Mouse (Mus musculus): ENCODE measurements at regions not wholly inside any gene's neighbourhood (a gene's known extent, or its start where the extent isn't known, plus 50 kb on each side); places are given as distances from the start of the nearest gene placed in this dataset.

DNA sequence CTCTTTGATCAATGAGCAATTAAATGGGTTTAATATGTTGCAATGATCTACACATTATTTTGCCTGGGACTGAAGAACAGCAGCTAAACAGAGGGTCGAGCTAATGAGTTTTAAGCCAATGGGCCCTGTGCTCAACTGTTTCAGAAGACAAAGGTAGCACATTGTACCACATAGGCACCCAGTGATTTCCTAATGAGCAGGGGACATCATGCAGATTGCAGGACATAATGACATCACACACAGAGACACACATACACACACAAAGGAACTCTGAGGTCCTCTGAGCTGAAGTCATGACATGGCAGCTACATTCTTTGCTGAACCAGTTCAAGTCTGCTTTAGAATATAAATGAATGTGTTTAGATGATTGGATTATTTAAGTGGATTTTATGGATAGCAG lies 71.9 kb downstream of the Zfp330 start:
- DNase-seq = no peak

GRCm38 (mm10) chr8:82700471-82700870 lies 73.5 kb downstream of the Zfp330 start:
- DNase-seq = no peak

- DNase-seq = no peak
Measured at GRCm38 (mm10) chr8:82699221-82699620, 74.7 kb downstream of the Zfp330 start.

DNA sequence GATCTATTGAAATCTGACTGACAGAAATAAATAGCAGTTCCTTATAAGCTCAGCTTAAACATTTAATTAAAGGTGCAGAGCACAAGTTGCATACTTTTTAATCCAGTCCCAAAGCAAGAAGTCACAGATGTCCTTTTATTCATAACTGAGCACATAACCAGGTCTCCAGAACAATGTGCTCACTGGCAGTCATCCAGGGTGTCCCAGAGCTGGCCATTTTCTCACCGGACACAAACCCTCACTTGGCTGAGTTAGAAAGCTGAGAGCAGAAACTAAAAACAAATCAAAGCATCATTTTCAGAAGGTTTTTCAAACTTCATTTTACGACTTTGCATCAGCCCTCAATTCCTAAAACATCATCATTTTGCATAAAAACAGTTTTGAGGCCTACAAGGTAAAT lies 75.9 kb downstream of the Zfp330 start:
- DNase-seq = no peak

DNA sequence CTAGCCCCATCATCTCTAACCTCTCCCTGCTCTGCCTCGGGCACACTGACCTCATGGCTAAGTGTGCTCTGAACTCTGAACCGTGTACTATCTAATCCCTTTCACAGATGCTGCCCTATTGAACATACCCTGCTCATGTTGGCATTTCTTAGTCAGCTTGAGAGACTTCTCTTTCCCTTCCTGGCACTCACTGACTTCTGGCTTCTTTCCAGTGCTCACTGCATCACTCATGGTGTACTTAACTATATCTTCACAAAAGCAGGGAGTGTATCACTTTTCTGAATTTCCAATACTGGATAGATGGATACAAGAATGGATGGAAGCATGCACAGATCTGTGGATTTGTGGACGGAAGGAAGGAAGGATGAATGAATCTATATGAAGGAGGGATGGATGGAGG lies 80.9 kb downstream of the Zfp330 start:
- DNase-seq = no peak

DNA sequence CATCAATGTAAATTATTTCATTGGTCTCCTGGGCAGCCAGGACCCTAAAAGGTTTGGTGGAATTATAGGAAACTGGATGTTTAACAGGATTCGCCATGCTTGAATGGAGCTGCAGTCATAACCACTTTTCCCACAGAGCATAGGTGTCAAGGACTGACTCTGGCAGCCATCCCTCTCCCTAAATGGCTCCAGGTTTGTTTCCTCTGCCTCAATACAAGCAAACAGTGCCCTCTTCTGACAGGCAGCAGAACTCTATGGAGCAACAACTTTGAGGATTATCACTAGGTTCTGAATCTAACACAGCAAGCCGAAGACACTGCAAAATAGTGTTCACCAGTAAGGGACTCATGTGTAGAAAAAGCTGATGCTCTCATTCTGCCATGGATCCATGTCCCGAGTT lies 84.6 kb downstream of the Zfp330 start:
- peak; percentile 35 to 61 for DNase-seq

DNA sequence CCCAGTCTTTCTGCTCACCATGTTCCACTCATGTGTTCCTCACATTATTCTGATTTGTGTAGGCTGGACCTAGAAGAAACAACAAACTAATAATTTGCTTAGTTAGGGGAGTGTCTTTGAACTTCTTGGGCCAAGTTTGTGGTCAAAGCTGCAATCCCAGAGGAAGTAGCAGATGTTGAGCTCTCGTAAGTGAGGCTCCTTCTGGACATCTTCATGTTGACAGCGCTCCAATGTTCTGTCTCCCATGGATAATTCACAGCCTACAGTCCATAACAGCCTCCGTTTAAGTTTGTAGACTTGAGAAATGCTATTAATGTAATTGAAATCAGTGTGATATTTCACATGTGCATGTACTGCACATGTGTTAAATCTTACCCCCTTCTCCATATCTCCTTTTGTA lies 88.0 kb downstream of the Zfp330 start:
- no peak for DNase-seq

GRCm38 (mm10) chr8:82678793-82679192 lies 95.2 kb downstream of the Zfp330 start:
- DNase-seq = no peak

- no peak for DNase-seq
Measured at GRCm38 (mm10) chr8:82677781-82678180, 96.2 kb downstream of the Zfp330 start.

GRCm38 (mm10) chr8:82669241-82669640 lies 104.7 kb downstream of the Zfp330 start:
- no peak for DNase-seq

GRCm38 (mm10) chr8:82665131-82665530 lies 108.8 kb downstream of the Zfp330 start:
- no peak for DNase-seq

DNA sequence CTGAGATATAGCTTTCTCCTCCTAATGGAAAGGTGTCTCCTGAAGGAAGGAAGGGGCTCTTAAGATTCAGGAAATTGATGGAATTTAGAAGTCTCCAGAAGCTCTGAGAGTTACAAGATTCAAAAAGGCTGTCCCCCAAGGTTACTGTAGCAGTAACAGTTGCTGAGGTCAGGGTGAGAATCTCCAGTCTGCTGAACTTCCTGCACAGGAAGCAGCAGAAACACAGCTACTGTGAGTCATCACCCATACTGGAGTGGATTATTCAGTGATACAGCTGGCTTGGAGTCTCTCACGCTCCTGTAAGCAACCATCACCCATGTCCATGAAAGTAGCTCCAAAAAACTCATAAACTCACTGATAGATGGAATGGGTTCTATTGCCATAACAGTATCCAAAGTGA lies 133.5 kb downstream of the Zfp330 start:
- no peak for DNase-seq

DNA sequence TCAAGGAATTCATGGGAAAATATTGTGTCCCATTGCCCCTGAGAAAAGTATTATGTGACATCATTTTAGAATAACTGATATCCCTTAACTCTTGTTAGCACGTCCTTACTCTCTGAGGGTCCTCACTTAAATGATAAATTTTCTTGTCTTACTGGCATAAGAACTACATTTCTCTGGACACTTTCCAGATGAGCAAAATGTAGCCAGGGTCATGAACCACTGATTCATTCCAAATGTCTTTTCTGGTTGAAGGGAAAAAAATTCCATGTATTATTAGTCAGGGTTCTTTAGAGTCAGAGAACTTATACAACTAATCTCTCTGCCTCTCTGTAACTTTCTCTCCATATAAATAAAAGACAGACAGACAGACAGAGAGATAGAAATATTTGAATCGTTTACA lies 143.5 kb downstream of the Zfp330 start:
- no peak for DNase-seq

GRCm38 (mm10) chr8:82623791-82624431 lies 150.0 kb downstream of the Zfp330 start:
- DNase-seq = no peak

GRCm38 (mm10) chr8:82618668-82619067 lies 155.3 kb downstream of the Zfp330 start:
- DNase-seq = no peak

DNA sequence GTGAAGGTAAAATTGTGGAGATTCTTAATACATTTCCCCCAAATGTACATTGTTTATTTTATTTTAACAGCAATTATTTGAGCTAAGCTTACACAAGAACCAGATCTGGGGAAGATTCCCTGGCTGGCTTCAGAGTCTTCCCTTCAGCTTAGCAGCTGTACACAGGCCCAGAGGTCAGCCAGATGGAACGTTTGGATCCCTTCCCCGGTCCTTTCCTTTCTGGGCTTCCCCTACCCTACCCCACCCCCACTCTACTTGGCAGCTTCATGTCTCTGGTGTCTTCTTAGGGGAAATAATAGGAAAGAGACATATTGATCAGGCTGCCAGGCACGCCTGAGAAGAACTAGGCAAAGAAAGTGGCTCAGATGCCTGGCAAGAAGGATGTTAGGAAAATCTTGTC lies 172.4 kb downstream of the Zfp330 start:
- peak; percentile 14 to 15 for DNase-seq

DNA sequence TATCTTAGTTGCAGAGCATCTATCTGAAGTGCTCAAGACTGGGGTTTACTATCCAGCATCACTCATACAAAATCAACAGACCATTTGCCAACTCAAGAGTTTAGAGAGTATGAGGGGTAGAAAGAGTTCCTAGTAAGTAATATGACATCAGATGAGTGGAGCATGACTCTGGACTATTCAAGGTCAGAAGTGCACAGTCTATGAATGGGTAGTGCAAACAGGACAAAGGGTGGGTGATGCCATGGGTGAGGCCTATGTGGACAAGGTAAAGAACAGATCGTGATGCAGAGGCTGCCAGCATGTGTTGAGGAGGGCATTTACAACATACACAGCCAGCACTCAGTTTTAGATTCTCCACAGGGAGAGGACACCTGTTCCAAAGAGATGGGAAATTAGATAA lies 170.4 kb upstream of the Il15 start:
- no peak for DNase-seq

- DNase-seq = no peak
Measured at GRCm38 (mm10) chr8:82538121-82538520, 135.1 kb upstream of the Il15 start.

GRCm38 (mm10) chr8:82529153-82529552 lies 126.1 kb upstream of the Il15 start:
- DNase-seq = no peak

GRCm38 (mm10) chr8:82523866-82524265 lies 120.8 kb upstream of the Il15 start:
- no peak for DNase-seq

- DNase-seq = no peak
Measured at GRCm38 (mm10) chr8:82498496-82498895, 95.5 kb upstream of the Il15 start.

- DNase-seq = peak in 1 of 2 experiments; percentile 6
Measured at GRCm38 (mm10) chr8:82477856-82478255, 74.8 kb upstream of the Il15 start.

DNA sequence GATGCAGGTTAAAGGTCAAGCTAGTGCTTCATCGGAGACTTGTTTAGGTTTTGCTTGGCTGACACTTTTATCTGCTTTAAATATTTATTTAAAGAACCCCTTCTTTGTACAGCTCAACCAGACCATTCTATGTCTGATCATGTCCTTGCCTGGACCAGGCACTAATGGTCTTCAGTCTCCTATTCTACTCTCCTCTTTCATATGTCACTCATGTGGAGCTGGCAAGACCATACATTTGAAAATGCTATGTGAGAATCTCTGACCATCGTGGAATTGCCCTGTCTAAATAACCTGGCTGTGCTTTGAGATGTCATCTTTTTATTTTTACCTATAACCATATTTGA lies 74.4 kb upstream of the Il15 start:
- no peak for DNase-seq

DNA sequence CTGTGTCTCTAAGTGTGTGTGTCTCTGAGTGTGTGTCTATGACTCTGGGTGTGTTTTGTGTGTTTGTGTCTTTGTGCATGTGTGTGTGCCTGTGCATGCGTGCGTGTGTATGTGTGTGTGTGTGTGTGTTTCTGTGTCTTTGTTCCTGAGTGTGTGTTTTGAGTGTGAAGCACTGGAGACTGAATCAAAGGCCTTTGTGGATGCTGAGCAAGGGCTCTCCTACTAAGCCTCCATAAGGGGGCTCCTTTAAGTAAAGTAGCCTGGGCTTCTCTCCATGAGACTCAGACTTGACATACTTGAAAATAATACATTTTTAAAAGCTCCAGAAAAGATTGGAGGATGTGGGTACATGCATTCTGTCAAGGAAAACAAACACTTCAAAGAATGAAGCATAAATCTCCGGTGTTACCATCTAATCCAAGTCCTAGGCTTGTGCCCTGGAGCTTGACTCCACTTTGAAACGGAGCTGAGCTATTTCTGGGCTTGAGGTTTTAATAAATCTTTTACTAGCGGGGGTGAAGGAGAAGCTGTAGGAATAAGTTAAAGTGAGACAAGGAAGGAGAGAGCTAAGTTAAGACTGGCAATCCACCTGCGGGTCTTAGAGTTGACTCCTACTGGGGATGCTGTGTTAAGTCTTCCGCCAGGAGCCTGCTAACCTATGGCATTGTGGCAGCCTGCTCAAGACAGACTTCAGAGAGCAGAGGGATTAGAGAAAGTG lies 73.8 kb upstream of the Il15 start:
- peak; percentile 11 to 24 for DNase-seq

- DNase-seq = no peak
Measured at GRCm38 (mm10) chr8:82473266-82473665, 70.2 kb upstream of the Il15 start.
